Mouse (Mus musculus) MEL-GATA-1-ER (cell line): Measurements from ENCODE around the gene Ndufaf8.

Source experiments
- DNase-seq: peaks from one replicate; pipeline ENCODE4 v3.0.0-alpha.2; 2012; ENCODE audit warnings: low read depth; ENCODE audit errors: extremely low read depth

Gene Ndufaf8

GRCm38 (mm10) chr11:120098588-120099511 lies at the start of gene Ndufaf8, which contains the start of gene Tepsin:
Gene Ndufaf8 (plus strand): TSS chr11:120098928.
Gene Tepsin (minus strand): TSS chr11:120098731.
- DNase-seq = peak; percentile 93

- no peak for DNase-seq
These were observed 49.7 kb upstream of the Ndufaf8 start for GRCm38 (mm10) chr11:120049067-120049466.

GRCm38 (mm10) chr11:120051124-120051811 lies 47.5 kb upstream of the Ndufaf8 start:
- DNase-seq = no peak

- DNase-seq = no peak
These were observed 46.5 kb upstream of the Ndufaf8 start for GRCm38 (mm10) chr11:120052274-120052673.

GRCm38 (mm10) chr11:120053846-120054245 lies 44.9 kb upstream of the Ndufaf8 start:
- no peak for DNase-seq

- DNase-seq = no peak
These were observed 42.6 kb upstream of the Ndufaf8 start for GRCm38 (mm10) chr11:120055953-120056732.

GRCm38 (mm10) chr11:120060634-120061033 lies 38.1 kb upstream of the Ndufaf8 start:
- DNase-seq = no peak

- DNase-seq = no peak
These were observed 35.4 kb upstream of the Ndufaf8 start for GRCm38 (mm10) chr11:120063326-120063725.

GRCm38 (mm10) chr11:120064006-120064667 lies 34.6 kb upstream of the Ndufaf8 start:
- no peak for DNase-seq

- no peak for DNase-seq
These were observed 34.1 kb upstream of the Ndufaf8 start for GRCm38 (mm10) chr11:120064668-120065040.

- no peak for DNase-seq
These were observed 33.4 kb upstream of the Ndufaf8 start for GRCm38 (mm10) chr11:120065291-120065690.

GRCm38 (mm10) chr11:120067834-120068233 lies 30.9 kb upstream of the Ndufaf8 start:
- DNase-seq = no peak

GRCm38 (mm10) chr11:120069261-120069660 lies 29.5 kb upstream of the Ndufaf8 start:
- DNase-seq = no peak

GRCm38 (mm10) chr11:120070286-120070930 lies 28.3 kb upstream of the Ndufaf8 start:
- no peak for DNase-seq

- DNase-seq = no peak
These were observed 27.7 kb upstream of the Ndufaf8 start for GRCm38 (mm10) chr11:120071065-120071464.

- DNase-seq = no peak
These were observed 26.9 kb upstream of the Ndufaf8 start for GRCm38 (mm10) chr11:120071731-120072320.

GRCm38 (mm10) chr11:120072986-120073647 lies 25.6 kb upstream of the Ndufaf8 start:
- DNase-seq = no peak

- DNase-seq = no peak
These were observed 22.5 kb upstream of the Ndufaf8 start for GRCm38 (mm10) chr11:120076191-120076590.

- DNase-seq = no peak
These were observed 18.4 kb upstream of the Ndufaf8 start for GRCm38 (mm10) chr11:120080282-120080681.
